Mouse (Mus musculus) lung, adult 2 months (tissue): ENCODE data around the gene Gnb1l. TPM values are rescaled to one million over a fixed set of nuclear protein-coding genes. Genes with fewer than 3 reads are reported as not detected.

Experiments used
- DNase-seq: peaks from one replicate; pipeline ENCODE4 v3.0.0; 2022
- H3K4me1 ChIP-seq: fragments of 200-500 bp; 2 replicates; pipeline ENCODE4 v1.6.1; 2011; ENCODE audit warnings: low read length; ENCODE audit not compliant: control insufficient read depth, insufficient read depth
- H3K4me3 ChIP-seq: fragments of 200-500 bp; replicated peaks from 2 replicates; pipeline ENCODE3; 2011; ENCODE audit warnings: low read depth, mild to moderate bottlenecking, control low read depth, low read length; ENCODE audit errors: extremely low read depth
- CTCF ChIP-seq: fragments of 200-500 bp; IDR thresholded peaks from 2 replicates; pipeline ENCODE4 v1.5.1; 2011; ENCODE audit warnings: mild to moderate bottlenecking, low read length, control low read depth; ENCODE audit not compliant: insufficient read depth
- POLR2A ChIP-seq: fragments of 200-500 bp; IDR thresholded peaks from 2 replicates; pipeline ENCODE4 v1.6.1; 2011; ENCODE audit warnings: low read depth, mild to moderate bottlenecking, control low read depth, low read length, borderline replicate concordance; ENCODE audit errors: extremely low read depth
- WGBS: fragments of 180-500 bp; shearing (Covaris S2); methylation state at CpG from one replicate; pipeline ENCODE4 v1.1.7; 2018; 5-methylcytosine and 5-hydroxymethylcytosine counted together
- polyA plus RNA-seq: library from polyadenylated mRNA; depleted of rRNA; stranded (reverse); fragments of >200 nt; gene quantifications from 2 replicates; pipeline ENCODE4 v1.2.3, GENCODE M21; 2012

Gnb1l gene
- polyA plus RNA-seq, 1 experiment = 11.3 TPM

GRCm38 (mm10) chr16:18583169-18583568 lies 84.7 kb downstream of the Gnb1l start:
- 78% methylated on average over 10 of the region's 10 CpGs for WGBS
- H3K4me3 ChIP-seq = no peak overlapping the region
- no peak for DNase-seq
- H3K4me1 ChIP-seq = peaks cover 3% of the 10 kb centered on the region
- no peak for TF ChIP-seq CTCF

DNA sequence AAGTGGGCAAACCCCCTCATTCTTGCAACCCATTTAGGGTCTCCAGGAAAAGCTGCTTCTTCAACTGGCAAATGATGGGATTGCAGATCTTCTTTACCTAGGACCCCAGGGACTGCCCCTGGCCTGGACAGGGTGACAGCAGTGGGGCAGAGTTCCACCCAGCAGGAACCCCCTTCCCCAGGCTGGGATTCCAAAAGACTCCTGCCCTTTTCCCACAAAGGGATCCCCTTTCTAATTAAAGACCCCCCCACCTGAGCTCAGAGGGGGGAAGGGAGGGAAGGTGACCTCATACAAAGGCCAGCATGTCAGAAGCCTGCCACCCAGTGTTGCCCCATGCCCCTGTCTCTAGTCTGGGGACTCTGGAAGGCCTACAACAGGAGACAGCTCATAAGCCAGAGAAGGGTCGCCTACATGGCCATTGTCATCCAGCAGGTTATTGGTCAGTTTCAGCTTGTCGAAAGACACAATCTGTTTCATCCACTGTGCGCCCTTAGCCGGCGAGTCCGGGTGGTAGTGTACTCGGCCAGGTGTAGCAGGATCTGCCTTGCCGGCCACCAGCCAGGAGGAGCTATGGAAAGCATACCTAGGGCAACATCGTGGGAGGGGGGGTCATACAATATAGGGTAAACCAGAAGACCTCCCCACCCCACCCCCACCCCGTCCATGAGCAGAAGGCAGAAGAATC lies 85.3 kb downstream of the Gnb1l start:
- H3K4me3 ChIP-seq = no peak overlapping the region
- peaks cover 3% of the 10 kb centered on the region for H3K4me1 ChIP-seq
- DNase-seq = no peak
- TF ChIP-seq POLR2A (no peak), CTCF (no peak)
- WGBS = 77% methylated on average over 10 of the region's 10 CpGs

- WGBS = 76% methylated on average over 10 of the region's 10 CpGs
- no peak for DNase-seq
- peaks cover 3% of the 10 kb centered on the region for H3K4me1 ChIP-seq
- no peak overlapping the region for H3K4me3 ChIP-seq
- no peak for TF ChIP-seq CTCF
- TF ChIP-seq POLR2A = no peak
These were observed 86.5 kb downstream of the Gnb1l start for GRCm38 (mm10) chr16:18584901-18585510.

GRCm38 (mm10) chr16:18585676-18586075 lies 87.2 kb downstream of the Gnb1l start:
- TF ChIP-seq CTCF = no peak
- no peak for TF ChIP-seq POLR2A
- Histone ChIP-seq H3K4me3 (peak overlapping the region; percentile 4), H3K4me1 (peaks cover 3% of the 10 kb centered on the region)
- WGBS = 53% methylated on average over 10 of the region's 10 CpGs
- no peak for DNase-seq

- no peak for TF ChIP-seq POLR2A
- TF ChIP-seq CTCF = no peak
- Histone ChIP-seq H3K4me1 (peaks cover 2% of the 10 kb centered on the region), H3K4me3 (peak overlapping the region; percentile 60)
- DNase-seq = no peak
- WGBS = 10% methylated on average over 83 of the region's 83 CpGs
These were observed 87.8 kb downstream of the Gnb1l start for GRCm38 (mm10) chr16:18586076-18586905.

- H3K4me3 ChIP-seq = peak overlapping the region; percentile 60
- peak; percentile 21; the same call in 1 of the 2 replicates for TF ChIP-seq POLR2A
- TF ChIP-seq CTCF = no peak
- no peak for DNase-seq
- WGBS = 6% methylated on average over 37 of the region's 62 CpGs
- H3K4me1 ChIP-seq = no peaks in the 10 kb centered on the region
These were observed 88.5 kb downstream of the Gnb1l start for GRCm38 (mm10) chr16:18586906-18587546.

DNA sequence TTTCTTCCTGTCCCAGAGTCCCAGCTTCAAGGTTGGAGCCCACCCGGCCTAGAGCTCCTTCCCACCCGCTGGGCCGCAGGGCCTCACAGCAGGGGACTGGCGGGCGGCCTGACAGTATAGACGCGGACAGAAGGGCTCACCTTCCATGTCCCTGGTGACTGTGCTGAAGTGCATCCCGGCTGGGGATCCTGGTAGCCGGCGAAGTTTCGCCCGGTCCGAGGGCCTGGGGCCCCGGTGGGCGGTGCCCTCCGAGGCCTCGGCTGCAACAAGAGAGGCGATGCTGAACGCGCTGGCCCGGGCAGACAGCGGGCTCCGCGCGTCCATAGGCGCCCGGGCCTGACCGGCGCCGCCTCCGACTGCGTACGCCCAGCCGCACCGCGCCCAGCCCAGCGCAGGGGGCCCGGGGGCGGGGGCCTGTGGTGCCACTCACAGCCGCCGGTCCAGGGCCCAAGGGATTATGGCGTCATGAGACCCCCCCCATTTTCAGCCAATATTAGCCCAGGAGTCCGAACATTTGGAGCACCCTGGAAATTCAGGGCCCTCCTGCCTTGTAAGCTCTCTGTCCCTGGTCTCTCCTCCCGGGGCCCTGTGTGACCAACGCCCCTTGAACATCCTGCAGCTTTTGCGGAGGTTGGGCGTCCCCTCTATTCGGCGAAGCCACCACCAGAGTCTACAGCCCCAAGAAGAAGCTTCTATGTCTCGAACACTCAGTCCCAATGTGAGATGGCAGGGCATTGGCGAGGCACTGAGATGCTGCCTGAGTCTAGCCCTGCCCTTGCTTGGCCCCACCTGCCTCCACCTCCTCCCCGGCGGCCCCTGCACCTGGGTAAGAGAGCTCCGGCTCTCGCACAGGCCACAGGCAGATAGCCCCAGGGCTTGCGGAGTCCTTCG lies 89.6 kb downstream of the Gnb1l start:
- DNase-seq = no peak
- TF ChIP-seq CTCF = no peak
- TF ChIP-seq POLR2A = no peak
- Histone ChIP-seq H3K4me3 (peak overlapping the region; percentile 19), H3K4me1 (no peaks in the 10 kb centered on the region)
- 11% methylated on average over 57 of the region's 57 CpGs for WGBS

- 27% methylated on average over 31 of the region's 31 CpGs for WGBS
- no peak for DNase-seq
- Histone ChIP-seq H3K4me3 (no peak overlapping the region), H3K4me1 (no peaks in the 10 kb centered on the region)
- TF ChIP-seq CTCF (no peak), POLR2A (no peak)
These were observed 90.2 kb downstream of the Gnb1l start for GRCm38 (mm10) chr16:18588738-18589055.
